8 mouse cellular contexts compared by ENCODE assay signal in genomic region chr8:120285033-120285432, GRCm38 (mm10). TPM values are rescaled to one million over a fixed set of nuclear protein-coding genes. Genes with fewer than 3 reads are reported as not detected.
A peak's percentile ranks its signal among the peaks of the same experiment; 100 is the strongest.
DNase-seq lines count a peak whose midpoint lies in the region; ATAC-seq lines count a peak whose summit lies in the region.

No protein-coding gene starts in this region.

- peaks cover 96% of the 10 kb centered on the region for H3K4me1 ChIP-seq in embryonic facial prominence, embryonic 13.5 days
- peaks cover 78% of the 10 kb centered on the region for H3K4me1 ChIP-seq in megakaryocyte, embryonic 14.5 days

- no peak overlapping the region for H3K4me3 ChIP-seq in embryonic facial prominence, embryonic 13.5 days
- peak overlapping the region; percentile 21 for H3K4me3 ChIP-seq in megakaryocyte, embryonic 14.5 days (replicated peaks)

- ATAC-seq in embryonic facial prominence, embryonic 13.5 days (ENCODE audit: insufficient number of reproducible peaks, insufficient read depth, low FRiP score, low TSS enrichment, low read depth): no peak

- peak overlapping the region; percentile 85 for H3K27ac ChIP-seq in embryonic facial prominence, embryonic 13.5 days

- H3K9me3 ChIP-seq in embryonic facial prominence, embryonic 13.5 days: no peaks in the 10 kb centered on the region
- H3K9me3 ChIP-seq in megakaryocyte, embryonic 14.5 days: no peaks in the 10 kb centered on the region

- 29% methylated on average over 3 of the region's 3 CpGs for WGBS in embryonic facial prominence, embryonic 13.5 days

- H3K9ac ChIP-seq in embryonic facial prominence, embryonic 13.5 days: peak overlapping the region; percentile 52; the same call in 1 of the 2 replicates

- peak; percentile 45 for DNase-seq in NIH3T3 (ENCODE audit: low read depth)
- peak; percentile 54 for DNase-seq in kidney, postnatal 14 days
- no peak for DNase-seq in cerebellum, postnatal 36 days
- DNase-seq in layer of hippocampus, adult 11-12 months (ENCODE audit: low spot score): no peak
- no peak for DNase-seq in spleen, adult 18-20 months
- no peak for DNase-seq in ovary, postnatal 10 days (ENCODE audit: low spot score)

- peak overlapping the region; percentile 30 for H3K4me2 ChIP-seq in embryonic facial prominence, embryonic 13.5 days

- H3K27me3 ChIP-seq in embryonic facial prominence, embryonic 13.5 days: no peaks in the 10 kb centered on the region
- peaks cover 22% of the 10 kb centered on the region for H3K27me3 ChIP-seq in megakaryocyte, embryonic 14.5 days (replicated peaks)

- no peaks in the 10 kb centered on the region for H3K36me3 ChIP-seq in embryonic facial prominence, embryonic 13.5 days
- no peaks in the 10 kb centered on the region for H3K36me3 ChIP-seq in megakaryocyte, embryonic 14.5 days (replicated peaks; ENCODE audit: low read length)

RNA-seq across cellular contexts. Expression of gene Gse1, which starts 56.8 kb away (rescaled TPM):
- polyA plus RNA-seq in embryonic facial prominence, embryonic 13.5 days (2015; fragmentation: Nextera tagmentation; extraction: Ambion mirVana): 6.4 and 8.6 TPM in 2 replicates
- polyA plus RNA-seq in megakaryocyte, embryonic 14.5 days (2012; ENCODE audit: insufficient read depth, low replicate concordance): 163 and 212 TPM in 2 replicates

Comparison
In these comparisons a context has a peak if more than half of its experiments do, and no peak if none do; other contexts are left out.
1. DNase-seq: peak in NIH3T3 (single experiment) and kidney, postnatal 14 days (single experiment); none in cerebellum, postnatal 36 days (0 of 2), layer of hippocampus, adult 11-12 months (single experiment), spleen, adult 18-20 months (0 of 2) and ovary, postnatal 10 days (single experiment).
2. RNA of gene Gse1, which starts 56.8 kb away (polyA plus RNA-seq): 163 to 212 TPM in megakaryocyte, embryonic 14.5 days; 6.4 to 8.6 TPM in embryonic facial prominence, embryonic 13.5 days; every median in the first group is over 10 times any median in the second.